Mouse (Mus musculus) urinary bladder, adult 18-20 months (tissue): Measurements from ENCODE around the gene Avil.
"Not testable (repeated sequence)": the region's sequence is repeated elsewhere in the genome, so short reads cannot be mapped to it uniquely, and the experiment has no call there.

ENCODE experiments used
- DNase-seq, 2 experiments: peaks; one replicate each; pipeline ENCODE4 v3.0.0; 2022; ENCODE audit warnings: low spot score in 2 of 2, mixed read lengths in 2 of 2

The Avil gene

DNA sequence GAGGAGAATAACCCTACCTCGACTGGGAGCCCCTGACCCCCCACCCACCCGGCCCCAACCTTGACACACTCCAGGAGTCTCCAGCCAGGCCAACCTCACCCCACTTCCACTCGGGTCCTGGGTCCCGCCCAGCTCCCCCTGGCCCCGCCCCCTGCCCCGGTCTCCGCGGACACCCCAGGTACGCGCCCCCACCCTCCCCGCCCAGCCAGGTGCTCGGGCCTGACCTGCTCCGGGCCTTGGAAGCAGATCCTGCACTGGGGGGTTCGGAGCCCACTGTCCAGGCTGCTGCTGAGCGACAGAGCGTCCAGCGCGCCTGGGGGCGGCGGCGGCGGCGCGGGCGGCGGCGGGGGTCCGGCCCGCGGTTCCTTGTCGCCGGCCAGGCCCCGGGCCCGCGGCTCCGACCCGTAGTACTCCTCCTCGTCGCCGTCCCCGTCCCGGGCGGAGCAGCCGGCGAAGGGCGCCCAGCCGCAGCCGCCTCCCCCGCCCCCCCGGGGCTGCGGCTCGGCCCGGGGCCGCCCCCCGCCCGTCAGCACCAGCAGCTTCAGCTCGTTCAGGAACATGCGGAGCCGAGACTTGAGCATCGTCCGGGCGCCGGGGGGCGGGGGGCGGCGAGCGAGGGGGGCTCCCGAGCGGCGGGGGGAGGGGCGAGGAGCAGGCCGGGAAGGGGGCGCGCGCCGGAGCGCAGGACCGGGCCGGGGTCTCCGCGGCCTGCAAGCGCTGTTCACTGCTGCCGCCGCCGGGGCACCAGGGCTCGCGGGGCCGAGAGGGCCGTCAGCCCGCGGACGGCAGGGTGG lies 58.9 kb downstream of the Avil start:
- DNase-seq, result no peak

DNA sequence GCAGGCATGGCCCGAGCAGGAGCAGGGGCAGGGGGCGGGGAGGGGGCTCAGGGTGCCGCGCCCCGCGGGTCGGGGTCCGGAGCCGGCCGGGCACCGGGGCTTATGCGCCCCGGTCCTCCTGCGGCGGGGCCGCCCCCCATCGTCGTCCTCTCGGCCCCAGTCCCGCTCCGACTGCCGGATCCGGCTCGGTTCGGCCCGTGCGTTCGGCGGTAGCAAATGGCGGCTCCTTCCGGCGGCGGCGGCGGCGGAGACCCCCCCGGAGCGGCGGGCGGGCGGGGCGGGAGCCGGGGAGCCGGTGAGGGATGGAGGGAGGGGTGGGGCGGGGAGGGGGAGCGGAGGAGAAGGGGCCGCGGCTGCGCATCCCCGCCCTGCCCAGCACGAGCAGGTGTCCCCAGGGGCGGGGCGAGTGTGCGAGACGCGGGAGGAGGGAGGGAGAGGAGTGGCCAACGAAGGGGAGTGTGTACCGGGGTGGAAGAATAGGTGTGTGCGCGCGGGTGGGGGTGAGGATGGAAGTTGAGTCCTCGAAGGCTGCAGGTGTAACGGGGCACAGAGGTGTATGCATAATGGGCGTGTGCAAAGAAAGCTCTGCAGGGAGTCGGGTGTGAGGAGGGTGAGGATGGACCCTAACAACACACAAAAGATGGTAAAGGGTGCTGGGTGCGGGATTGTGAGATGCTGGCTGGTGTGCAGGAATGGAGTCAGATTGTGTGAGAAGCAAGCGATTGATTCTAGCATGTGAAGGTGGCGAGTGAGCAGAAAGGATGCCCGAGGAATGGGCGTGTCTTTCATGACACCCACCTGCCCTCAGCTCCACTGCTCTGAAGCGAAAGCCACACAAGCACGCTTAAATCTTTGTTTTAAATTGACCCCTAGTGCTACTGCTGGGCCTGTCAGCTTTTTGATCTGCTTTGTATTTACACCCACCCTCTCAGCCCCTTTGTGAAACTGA lies 59.7 kb downstream of the Avil start, which contains the start of gene March9:
Gene March9, minus strand, starts transcription at position 217 of the 949 bp plus-strand sequence.
- DNase-seq, result peak in 1 of 2 experiments; percentile 56

- DNase-seq, result no peak
Measured at GRCm38 (mm10) chr10:127061085-127061484, 60.6 kb downstream of the Avil start.

GRCm38 (mm10) chr10:127061513-127061912 lies 61.0 kb downstream of the Avil start:
- DNase-seq, result no peak

DNA sequence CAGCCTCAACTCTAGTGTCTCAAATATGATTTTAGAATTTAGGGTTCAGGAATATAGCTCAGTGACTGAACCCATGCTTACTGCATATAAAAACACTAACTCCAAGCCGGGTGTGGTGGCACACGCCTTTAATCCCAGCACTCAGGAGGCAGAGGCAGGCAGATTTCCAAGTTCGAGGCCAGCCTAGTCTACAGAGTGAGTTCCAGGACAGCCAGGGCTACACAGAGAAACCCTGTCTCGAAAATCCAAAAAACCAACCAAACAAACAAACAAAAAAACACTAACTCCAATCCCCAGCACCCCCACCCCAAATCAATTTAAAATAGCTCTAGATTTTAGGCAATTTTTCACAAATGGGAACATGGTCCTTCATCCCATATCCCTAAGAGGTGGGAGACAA lies 61.6 kb downstream of the Avil start:
- DNase-seq, result not testable (repeated sequence)

DNA sequence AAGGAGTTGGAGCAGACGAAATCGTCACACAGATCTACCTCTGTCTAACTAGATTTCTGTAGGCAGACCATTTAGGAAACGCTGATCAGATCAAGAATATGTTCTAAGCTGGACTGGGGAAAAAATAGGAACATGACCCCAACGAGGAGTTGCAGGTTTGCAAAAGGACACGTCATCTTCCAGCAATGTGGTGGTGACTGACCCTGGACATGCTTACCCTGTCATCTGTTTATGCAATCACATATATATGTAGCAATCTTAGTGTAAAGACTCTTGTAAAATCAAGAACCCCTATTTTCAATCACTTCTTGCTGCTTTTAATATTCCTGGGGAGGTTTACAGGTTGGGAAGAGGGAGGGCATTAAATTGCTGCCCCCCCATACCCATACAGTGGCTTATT lies 62.0 kb downstream of the Avil start:
- DNase-seq, result no peak

- DNase-seq, result peak; percentile 93 to 98
Measured at GRCm38 (mm10) chr10:127063239-127063872, 62.8 kb downstream of the Avil start, which contains the start of gene Cdk4. Gene Cdk4, plus strand, starts transcription at chr10:127063534.

GRCm38 (mm10) chr10:127063913-127064870 lies 63.7 kb downstream of the Avil start:
- DNase-seq, result no peak

- no peak for DNase-seq
Measured at GRCm38 (mm10) chr10:127065981-127066380, 65.5 kb downstream of the Avil start.

DNA sequence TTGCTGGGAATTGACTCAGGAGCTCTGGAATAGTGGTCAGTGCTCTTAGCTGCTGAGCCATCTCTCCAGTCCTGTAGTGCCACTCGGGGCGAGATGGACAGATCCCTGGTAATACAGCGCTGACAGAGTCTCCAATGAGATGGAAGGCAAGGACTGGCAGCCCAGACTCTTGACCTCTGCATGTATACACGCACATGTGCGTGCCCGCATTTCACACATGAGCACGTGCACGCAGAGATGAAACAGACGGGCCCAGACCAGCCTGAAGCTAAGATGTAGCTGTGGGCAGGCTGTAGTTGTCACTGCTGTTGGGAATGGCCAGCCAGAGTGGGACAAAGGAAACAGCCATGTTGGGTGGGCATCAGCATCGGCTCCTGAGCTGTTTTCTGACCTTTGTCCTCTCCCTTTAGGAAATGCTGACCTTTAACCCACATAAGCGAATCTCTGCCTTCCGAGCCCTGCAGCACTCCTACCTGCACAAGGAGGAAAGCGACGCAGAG lies 66.1 kb downstream of the Avil start:
- no peak for DNase-seq

- DNase-seq, result no peak
Measured at GRCm38 (mm10) chr10:127068360-127069038, 68.0 kb downstream of the Avil start.

DNA sequence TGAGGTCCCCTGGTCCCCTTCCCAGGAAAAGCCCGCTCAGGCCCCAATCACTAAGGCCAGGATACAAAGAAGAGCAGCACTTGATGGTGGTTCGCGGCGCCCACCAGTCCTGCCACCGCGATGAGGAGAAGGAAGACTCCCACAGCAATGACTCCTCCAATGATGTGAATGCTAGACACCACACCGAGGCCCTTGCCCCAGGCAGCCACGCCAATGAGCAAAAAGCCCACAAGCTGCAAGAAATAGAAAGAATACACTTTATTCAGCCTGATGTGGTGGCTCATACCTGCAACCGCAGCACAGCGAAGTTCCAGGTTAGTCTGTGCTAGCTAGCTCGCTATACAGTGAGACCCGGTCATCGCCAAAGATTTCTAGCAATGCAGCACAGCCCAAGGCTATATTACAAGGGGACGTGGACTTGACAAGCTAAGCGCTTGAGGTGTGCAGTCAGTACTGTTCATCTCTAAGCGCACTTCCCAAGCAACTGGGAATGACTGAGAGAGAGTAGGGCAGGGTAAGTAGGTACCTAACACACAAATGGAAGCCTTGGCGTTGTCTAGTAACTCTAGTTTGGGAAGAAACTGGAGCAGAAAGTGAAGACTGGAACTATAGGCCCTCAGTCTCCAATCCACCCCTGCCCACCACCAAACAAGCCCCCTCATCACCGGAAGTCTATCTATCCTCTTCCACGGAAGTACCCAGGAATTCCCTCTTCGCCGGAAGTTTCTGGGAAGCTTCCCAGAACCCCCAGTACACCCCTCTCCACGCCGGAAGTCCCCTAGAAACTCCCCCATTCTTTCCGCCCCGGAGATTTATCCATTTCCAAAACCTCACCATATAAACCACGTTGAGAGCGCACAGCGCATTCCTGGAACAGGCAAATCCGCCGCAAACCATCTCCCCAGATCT lies 69.0 kb downstream of the Avil start:
- no peak for DNase-seq
